Mouse (Mus musculus) cerebellum, adult 2 months (tissue): Measurements from ENCODE around the gene Plcd1.

Experiments used
- CTCF ChIP-seq: fragments of 200-500 bp; IDR thresholded peaks from 2 replicates; pipeline ENCODE4 v1.5.1; 2011; ENCODE audit warnings: low read depth, mild to moderate bottlenecking, control low read depth, low read length, moderate library complexity, borderline replicate concordance; ENCODE audit not compliant: insufficient read depth
- POLR2A ChIP-seq: fragments of 200-500 bp; IDR thresholded peaks from 2 replicates; pipeline ENCODE4 v1.6.1; 2011; ENCODE audit warnings: low read length, control low read depth, borderline replicate concordance; ENCODE audit not compliant: insufficient read depth

GRCm38 (mm10) chr9:119138836-119139235 is 45.5 kb upstream of the Plcd1 start:
- TF ChIP-seq CTCF = no peak
- TF ChIP-seq POLR2A = no peak
